Mouse (Mus musculus) ES-E14 (cell line): Measurements from ENCODE around the gene Ccdc170.

Experiments used
- CHD2 ChIP-seq: IDR thresholded peaks from 2 replicates; pipeline ENCODE4 v1.6.1; 2014; ENCODE audit warnings: mild to moderate bottlenecking, low read depth, low read length, inconsistent platforms
- HCFC1 ChIP-seq: IDR thresholded peaks from 2 replicates; pipeline ENCODE4 v1.6.1; 2012; ENCODE audit warnings: low read length, inconsistent platforms, borderline replicate concordance; ENCODE audit not compliant: insufficient read depth
- MAFK ChIP-seq: IDR thresholded peaks from 2 replicates; pipeline ENCODE4 v1.6.1; 2014; ENCODE audit warnings: mild to moderate bottlenecking, low read depth, low read length, inconsistent platforms; ENCODE audit not compliant: insufficient read depth
- ZC3H11A ChIP-seq: IDR thresholded peaks from 2 replicates; pipeline ENCODE4 v1.6.1; 2012; ENCODE audit warnings: low read depth, mild to moderate bottlenecking, inconsistent platforms, low read length, borderline replicate concordance
- ZNF384 ChIP-seq: IDR thresholded peaks from 2 replicates; pipeline ENCODE4 v1.6.1; 2012; ENCODE audit warnings: low read depth, low read length, inconsistent platforms

GRCm38 (mm10) chr10:4593828-4594227 is 111.5 kb downstream of the Ccdc170 start:
- no peak for TF ChIP-seq ZC3H11A
- TF ChIP-seq CHD2, result no peak
- no peak for TF ChIP-seq HCFC1
- TF ChIP-seq MAFK, result no peak
- TF ChIP-seq ZNF384, result no peak
